Mouse (Mus musculus): ENCODE measurements around the gene Ahdc1. TPM values are rescaled to one million over a fixed set of nuclear protein-coding genes. Genes with fewer than 3 reads are reported as not detected.

Gene Ahdc1
- total and polyA plus RNA-seq, 3 experiments, result 1.6 to 19.9 (median 8.4) TPM

DNA sequence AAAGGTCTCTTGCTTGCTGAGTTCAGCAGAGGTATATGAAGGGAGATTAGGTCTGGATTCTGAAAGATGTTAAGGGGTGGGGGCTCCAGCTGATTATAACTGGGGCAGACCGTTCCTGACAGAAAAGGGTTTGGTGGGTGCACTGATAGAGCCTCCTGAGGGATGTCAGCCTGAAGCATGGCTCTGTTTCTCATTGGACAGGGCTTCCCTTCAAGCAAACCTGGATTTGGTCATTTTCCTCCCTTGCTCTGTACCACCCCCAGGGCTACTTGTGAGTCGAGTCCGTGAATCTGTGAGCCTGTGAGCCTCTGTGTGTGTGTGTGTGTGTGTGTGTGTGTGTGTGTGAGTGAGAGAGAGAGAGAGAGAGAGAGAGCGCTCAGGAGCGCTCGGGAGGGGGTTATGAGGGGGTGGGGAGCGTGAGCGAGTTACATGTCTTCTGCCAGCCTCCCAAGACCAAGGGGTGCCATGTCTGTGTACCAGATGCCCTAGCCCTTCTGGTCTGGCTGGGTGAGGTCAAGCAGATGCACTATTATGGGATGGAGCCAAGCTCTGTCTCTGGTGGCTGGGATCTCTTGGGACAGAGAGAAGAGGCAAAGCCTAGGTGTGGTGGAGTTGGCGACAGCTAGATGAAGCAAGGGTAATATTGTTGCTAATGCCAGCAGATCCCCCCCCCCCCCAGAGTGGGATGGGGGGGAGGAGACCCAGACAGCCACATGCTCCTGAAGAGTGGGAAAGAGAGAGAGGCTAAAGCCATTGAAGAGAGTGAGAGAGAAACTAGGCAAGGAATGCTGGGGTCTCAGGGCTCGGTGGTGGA lies 4.0 kb downstream of the Ahdc1 start:
- in situ Hi-C loops (cut with MboI; ENCODE audit: low pct_ligation_motif_present, low pct_unique_long_range_greater_than_20kb, low sequenced_read_pairs) (loop anchor here (5.0 to 10.0 kb wide), 2 partner anchors 32 to 190 kb away; no protein-coding TSS in a partner anchor), dilution Hi-C loops (cut with MboI; ENCODE audit: extremely low pct_ligation_motif_present, extremely low pct_unique_long_range_greater_than_20kb, low sequenced_read_pairs) (no loop called here)
- Histone ChIP-seq H3K27ac (ENCODE audit: insufficient read depth, low read depth) (no peak overlapping the region), H3K4me3 (replicated peaks in 1 of 3; ENCODE audit: low read depth in 2 of 3, low read length in 2 of 3, poor library complexity in 1 of 3) (no peak overlapping the region), H3K9me3 (replicated peaks; ENCODE audit: low read length) (no peaks in the 10 kb centered on the region), H3K9ac (ENCODE audit: insufficient read depth, low read depth) (no peak overlapping the region), H3K79me2 (replicated peaks; ENCODE audit: control insufficient read depth, extremely low read depth, insufficient read depth, poor library complexity, severe bottlenecking) (peaks cover 3% of the 10 kb centered on the region; the same call in 1 of the 2 replicates), H3K4me2 (ENCODE audit: insufficient read depth, low read depth, poor library complexity, severe bottlenecking) (no peak overlapping the region), H3K36me3 (replicated peaks in 1 of 2; ENCODE audit: control insufficient read depth in 1 of 2, insufficient read depth in 1 of 2, low read length in 1 of 2) (peaks cover 0 to 40% of the 10 kb centered on the region in 2 experiments), H3K27me3 (replicated peaks) (peaks cover 8% of the 10 kb centered on the region), H3K4me1 (ENCODE audit: control insufficient read depth in 1 of 2, insufficient read depth in 2 of 2) (peaks cover 12 to 60% of the 10 kb centered on the region in 2 experiments)
- no peak for DNase-seq (ENCODE audit: extremely low read depth)
- TF ChIP-seq MAFK (IDR thresholded peaks at IDR 0.05; ENCODE audit: insufficient replicate concordance, low read length), result no peak
- TF ChIP-seq TCF12 (IDR thresholded peaks at IDR 0.05; ENCODE audit: low read depth, low read length), result no peak
- TF ChIP-seq ZKSCAN1 (IDR thresholded peaks at IDR 0.05; ENCODE audit: borderline replicate concordance, low read depth, low read length), result no peak
- TF ChIP-seq SMC3 (IDR thresholded peaks at IDR 0.05; ENCODE audit: low read depth, low read length), result no peak
- no peak for TF ChIP-seq MAZ (IDR thresholded peaks at IDR 0.05; ENCODE audit: low read depth, low read length)

DNA sequence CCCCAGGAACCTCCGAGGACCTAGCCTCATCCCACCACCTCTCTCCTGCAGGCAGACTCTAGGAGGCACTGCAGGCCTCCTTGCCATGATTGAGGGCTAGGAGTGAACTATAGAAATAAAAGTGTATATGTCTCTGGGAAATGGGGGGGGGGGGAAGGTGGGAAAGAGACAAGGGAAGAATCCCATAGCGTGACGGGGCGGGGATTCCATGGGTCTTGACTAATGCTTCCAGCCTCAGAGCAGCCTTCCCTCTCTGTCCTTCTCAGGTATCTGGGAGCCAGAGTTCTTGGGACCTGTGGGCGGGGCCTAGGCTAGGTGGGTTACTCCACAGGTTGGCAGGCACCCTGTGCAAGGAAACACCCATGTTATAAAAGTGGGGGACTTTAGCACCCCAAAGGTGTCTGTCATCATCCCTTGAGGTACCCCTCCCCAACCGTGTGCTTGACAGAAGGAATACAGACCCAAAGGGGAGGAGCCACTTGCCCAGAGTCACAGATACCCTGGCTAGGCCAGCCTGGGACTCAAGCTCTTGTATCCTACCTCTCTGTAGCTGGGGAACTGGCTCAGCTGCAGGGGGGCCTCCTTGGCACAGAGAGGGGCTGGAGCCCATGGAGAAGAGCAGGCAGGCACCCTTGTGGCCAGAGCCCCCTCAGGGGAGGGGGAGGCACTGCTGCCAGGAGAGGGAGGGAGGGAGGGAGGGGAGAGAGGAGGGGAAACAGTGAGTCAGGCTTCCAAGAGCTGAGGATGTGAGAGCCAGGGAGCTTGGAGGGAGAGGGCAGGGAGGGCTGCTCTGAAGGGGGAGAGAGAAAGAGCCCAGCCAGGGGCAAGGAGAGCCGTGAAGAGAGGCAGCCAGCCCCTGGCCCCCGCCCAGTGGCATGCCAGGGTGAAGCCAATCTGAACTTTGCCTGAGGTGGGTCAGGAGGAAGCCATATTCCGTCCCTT lies 4.9 kb downstream of the Ahdc1 start:
- Histone ChIP-seq H3K4me2 (ENCODE audit: insufficient read depth, low read depth, poor library complexity, severe bottlenecking) (no peak overlapping the region), H3K4me3 (replicated peaks in 1 of 3; ENCODE audit: low read depth in 2 of 3, low read length in 2 of 3, poor library complexity in 1 of 3) (no peak overlapping the region), H3K9ac (ENCODE audit: insufficient read depth, low read depth) (no peak overlapping the region), H3K27me3 (replicated peaks) (peaks cover under 1% of the 10 kb centered on the region), H3K27ac (ENCODE audit: insufficient read depth, low read depth) (no peak overlapping the region), H3K36me3 (replicated peaks in 1 of 2; ENCODE audit: control insufficient read depth in 1 of 2, insufficient read depth in 1 of 2, low read length in 1 of 2) (peaks cover 0 to 47% of the 10 kb centered on the region in 2 experiments), H3K9me3 (replicated peaks; ENCODE audit: low read length) (no peaks in the 10 kb centered on the region), H3K4me1 (ENCODE audit: control insufficient read depth in 1 of 2, insufficient read depth in 2 of 2) (peaks cover 12 to 68% of the 10 kb centered on the region in 2 experiments), H3K79me2 (replicated peaks; ENCODE audit: control insufficient read depth, extremely low read depth, insufficient read depth, poor library complexity, severe bottlenecking) (peaks cover 3% of the 10 kb centered on the region; the same call in 1 of the 2 replicates)
- no peak for DNase-seq (ENCODE audit: extremely low read depth)
- dilution Hi-C loops (cut with MboI; ENCODE audit: extremely low pct_ligation_motif_present, extremely low pct_unique_long_range_greater_than_20kb, low sequenced_read_pairs) (no loop called here), in situ Hi-C loops (cut with MboI; ENCODE audit: low pct_ligation_motif_present, low pct_unique_long_range_greater_than_20kb, low sequenced_read_pairs) (loop anchor here (10.0 kb wide), 1 partner anchor 189 kb away; no protein-coding TSS in a partner anchor)
- TF ChIP-seq CTCF (conservative IDR thresholded peaks at IDR 0.05 in 1 of 2, IDR thresholded peaks at IDR 0.05 in 1 of 2; ENCODE audit: low read depth in 2 of 2, low read length in 2 of 2) (peak in 1 of 2 experiments; percentile 35; a peak in 2 of 4 replicates), USF2 (conservative IDR thresholded peaks at IDR 0.05; ENCODE audit: low read depth, low read length) (no peak)
